Mouse (Mus musculus): Measurements from ENCODE around the gene Smg1.
"Not testable (repeated sequence)": the region's sequence is repeated elsewhere in the genome, so short reads cannot be mapped to it uniquely, and the experiment has no call there.

- TF ChIP-seq POLR2A (IDR thresholded peaks at IDR 0.05; ENCODE audit: borderline replicate concordance, low read depth, low read length); CTCF (IDR thresholded peaks at IDR 0.05; ENCODE audit: low read depth, low read length): not testable (repeated sequence)
Measured at GRCm38 (mm10) chr7:118170125-118170524, 73.3 kb downstream of the Smg1 start.

All from bone marrow macrophage, adult 2 months (primary cell).